Mouse (Mus musculus) midbrain, embryonic 10.5 days (tissue): ENCODE measurements around the gene Snapc2. TPM values are rescaled to one million over a fixed set of nuclear protein-coding genes. Genes with fewer than 3 reads are reported as not detected.
"Not testable (repeated sequence)": the region's sequence is repeated elsewhere in the genome, so short reads cannot be mapped to it uniquely, and the experiment has no call there.

ENCODE experiments used
- DNase-seq: peaks from one replicate; pipeline ENCODE4 v3.0.0-alpha.2; 2017; ENCODE audit warnings: low spot score
- H3K27ac ChIP-seq: fragments of 300-500 bp; sonication (generic); replicated peaks from 2 replicates; pipeline ENCODE4 v1.5.1; 2016; ENCODE audit warnings: mild to moderate bottlenecking
- H3K27me3 ChIP-seq: fragments of 300-500 bp; sonication (generic); 2 replicates; pipeline ENCODE4 v1.6.1; 2016; ENCODE audit warnings: low read depth, mild to moderate bottlenecking; ENCODE audit not compliant: poor library complexity, severe bottlenecking
- H3K36me3 ChIP-seq: fragments of 300-500 bp; sonication (generic); 2 replicates; pipeline ENCODE4 v1.6.1; 2016; ENCODE audit warnings: mild to moderate bottlenecking, moderate library complexity
- H3K4me1 ChIP-seq: fragments of 300-500 bp; sonication (generic); 2 replicates; pipeline ENCODE4 v1.6.1; 2016
- H3K4me3 ChIP-seq: fragments of 300-500 bp; sonication (generic); 2 replicates; pipeline ENCODE4 v1.5.1; 2016; ENCODE audit warnings: mild to moderate bottlenecking, moderate library complexity
- H3K9me3 ChIP-seq: fragments of 300-500 bp; sonication (generic); replicated peaks from 2 replicates; pipeline ENCODE4 v1.6.1; 2016; ENCODE audit warnings: mild to moderate bottlenecking
- WGBS: fragments of 180-500 bp; shearing (Covaris S2); methylation state at CpG from one replicate; pipeline ENCODE4 v1.1.7; 2016; 5-methylcytosine and 5-hydroxymethylcytosine counted together
- polyA plus RNA-seq: library from polyadenylated mRNA; unstranded; fragments of >200 nt; fragmentation: Nextera tagmentation; extraction: Ambion mirVana; gene quantifications from 2 replicates; pipeline ENCODE4 v1.2.1, GENCODE M21; 2016

The Snapc2 gene
- polyA plus RNA-seq, 1 experiment from 2014 or later = 68.0 TPM

GRCm38 (mm10) chr8:4247241-4247640, 5.6 kb upstream of the Snapc2 start:
- no peak for DNase-seq
- no peak overlapping the region for H3K4me3 ChIP-seq
- WGBS = 93% methylated on average over 8 of the region's 8 CpGs
- peaks cover 33% of the 10 kb centered on the region for H3K27me3 ChIP-seq
- no peaks in the 10 kb centered on the region for H3K9me3 ChIP-seq
- H3K36me3 ChIP-seq = peaks cover 70% of the 10 kb centered on the region
- H3K27ac ChIP-seq = no peak overlapping the region
- peaks cover 27% of the 10 kb centered on the region for H3K4me1 ChIP-seq

- DNase-seq = no peak
- H3K4me3 ChIP-seq = peak within 1 kb of the TSS; percentile 26
- H3K4me1 ChIP-seq = peaks cover 32% of the 10 kb centered on the region
- 83% methylated on average over 15 of the region's 15 CpGs for WGBS
- H3K27ac ChIP-seq = no peak within 1 kb of the TSS
- peaks cover 33% of the 10 kb centered on the region for H3K27me3 ChIP-seq
- no peaks in the 10 kb centered on the region for H3K9me3 ChIP-seq
- H3K36me3 ChIP-seq = peaks cover 62% of the 10 kb centered on the region
Observed at GRCm38 (mm10) chr8:4247951-4248540, 4.8 kb upstream of the Snapc2 start, which contains the start of gene Tgfbr3l. Gene Tgfbr3l, plus strand, starts transcription at chr8:4248214.

GRCm38 (mm10) chr8:4249213-4249612, 3.7 kb upstream of the Snapc2 start:
- peak; percentile 52 for DNase-seq
- no peaks in the 10 kb centered on the region for H3K9me3 ChIP-seq
- peak overlapping the region; percentile 26 for H3K4me3 ChIP-seq
- peaks cover 52% of the 10 kb centered on the region for H3K36me3 ChIP-seq
- 15% methylated on average over 29 of the region's 29 CpGs for WGBS
- peaks cover 33% of the 10 kb centered on the region for H3K27me3 ChIP-seq
- H3K27ac ChIP-seq = 0 out of 2 replicates have a peak overlapping the region, but pooled peaks have one; percentile 29
- H3K4me1 ChIP-seq = peaks cover 41% of the 10 kb centered on the region

- Histone ChIP-seq H3K9me3 (no peaks in the 10 kb centered on the region), H3K27me3 (peaks cover 33% of the 10 kb centered on the region), H3K4me1 (peaks cover 44% of the 10 kb centered on the region), H3K36me3 (peaks cover 52% of the 10 kb centered on the region), H3K27ac (0 out of 2 replicates have a peak overlapping the region, but pooled peaks have one; percentile 23), H3K4me3 (peak overlapping the region; percentile 11; the same call in 1 of the 2 replicates)
- peak; percentile 81 for DNase-seq
- 31% methylated on average over 26 of the region's 26 CpGs for WGBS
Observed at GRCm38 (mm10) chr8:4250306-4250970, 2.4 kb upstream of the Snapc2 start.

GRCm38 (mm10) chr8:4252116-4252760, 642 bp upstream of the Snapc2 start:
- peaks cover 52% of the 10 kb centered on the region for H3K4me1 ChIP-seq
- H3K4me3 ChIP-seq = peak overlapping the region; percentile 91
- peak overlapping the region; percentile 95 for H3K27ac ChIP-seq
- DNase-seq = no peak
- no peaks in the 10 kb centered on the region for H3K9me3 ChIP-seq
- peaks cover 52% of the 10 kb centered on the region for H3K36me3 ChIP-seq
- WGBS = 50% methylated on average over 8 of the region's 8 CpGs
- H3K27me3 ChIP-seq = peaks cover 33% of the 10 kb centered on the region

GRCm38 (mm10) chr8:4254001-4254400, 1.1 kb downstream of the Snapc2 start:
- 67% methylated on average over 6 of the region's 6 CpGs for WGBS
- peaks cover 15% of the 10 kb centered on the region for H3K27me3 ChIP-seq
- H3K36me3 ChIP-seq = peaks cover 49% of the 10 kb centered on the region
- no peak for DNase-seq
- no peaks in the 10 kb centered on the region for H3K9me3 ChIP-seq
- no peak overlapping the region for H3K27ac ChIP-seq
- H3K4me1 ChIP-seq = peaks cover 53% of the 10 kb centered on the region
- H3K4me3 ChIP-seq = peak overlapping the region; percentile 91

- H3K4me3 ChIP-seq, H3K27ac ChIP-seq, DNase-seq, H3K27me3 ChIP-seq, H3K9me3 ChIP-seq: not testable (repeated sequence)
- H3K36me3 ChIP-seq = peaks cover 51% of the 10 kb centered on the region
- 85% methylated on average over 7 of the region's 7 CpGs for WGBS
- peaks cover 53% of the 10 kb centered on the region for H3K4me1 ChIP-seq
Observed at GRCm38 (mm10) chr8:4255471-4255870, 2.6 kb downstream of the Snapc2 start.

GRCm38 (mm10) chr8:4256911-4257310, 4.0 kb downstream of the Snapc2 start:
- H3K4me3 ChIP-seq = peak overlapping the region; percentile 91; the same call in 1 of the 2 replicates
- H3K27me3 ChIP-seq = no peaks in the 10 kb centered on the region
- H3K27ac ChIP-seq = peak overlapping the region; percentile 99; the same call in 1 of the 2 replicates
- H3K4me1 ChIP-seq = peaks cover 50% of the 10 kb centered on the region
- WGBS = 76% methylated on average over 4 of the region's 4 CpGs
- no peaks in the 10 kb centered on the region for H3K9me3 ChIP-seq
- DNase-seq = no peak
- H3K36me3 ChIP-seq = peaks cover 65% of the 10 kb centered on the region

- Histone ChIP-seq H3K4me1 (peaks cover 46% of the 10 kb centered on the region), H3K27me3 (no peaks in the 10 kb centered on the region), H3K27ac (peak overlapping the region; percentile 99), H3K9me3 (no peaks in the 10 kb centered on the region), H3K4me3 (peak overlapping the region; percentile 91), H3K36me3 (peaks cover 70% of the 10 kb centered on the region)
- 78% methylated on average over 4 of the region's 4 CpGs for WGBS
- no peak for DNase-seq
Observed at GRCm38 (mm10) chr8:4257350-4257749, 4.5 kb downstream of the Snapc2 start.

GRCm38 (mm10) chr8:4258233-4258632, 5.4 kb downstream of the Snapc2 start:
- H3K4me1 ChIP-seq = peaks cover 42% of the 10 kb centered on the region
- peak; percentile 89 for DNase-seq
- H3K4me3 ChIP-seq = peak overlapping the region; percentile 91
- peaks cover 79% of the 10 kb centered on the region for H3K36me3 ChIP-seq
- H3K27me3 ChIP-seq = no peaks in the 10 kb centered on the region
- H3K27ac ChIP-seq = peak overlapping the region; percentile 99
- WGBS = 3% methylated on average over 35 of the region's 35 CpGs
- H3K9me3 ChIP-seq = no peaks in the 10 kb centered on the region

GRCm38 (mm10) chr8:4258678-4259077, 5.8 kb downstream of the Snapc2 start:
- 0% methylated on average over 32 of the region's 32 CpGs for WGBS
- no peaks in the 10 kb centered on the region for H3K9me3 ChIP-seq
- H3K36me3 ChIP-seq = peaks cover 83% of the 10 kb centered on the region
- no peaks in the 10 kb centered on the region for H3K27me3 ChIP-seq
- DNase-seq = no peak
- H3K27ac ChIP-seq = peak overlapping the region; percentile 99
- peaks cover 38% of the 10 kb centered on the region for H3K4me1 ChIP-seq
- H3K4me3 ChIP-seq = peak overlapping the region; percentile 91

- peak; percentile 97 for DNase-seq
- Histone ChIP-seq H3K27me3 (no peaks in the 10 kb centered on the region), H3K36me3 (peaks cover 87% of the 10 kb centered on the region), H3K4me3 (peak within 1 kb of the TSS; percentile 91), H3K27ac (peak within 1 kb of the TSS; percentile 99), H3K4me1 (peaks cover 32% of the 10 kb centered on the region), H3K9me3 (no peaks in the 10 kb centered on the region)
- WGBS = 7% methylated on average over 33 of the region's 33 CpGs
Observed at GRCm38 (mm10) chr8:4259125-4259804, 6.4 kb downstream of the Snapc2 start, which contains the start of gene Ctxn1. Gene Ctxn1, minus strand, starts transcription at chr8:4259274.
